Mouse (Mus musculus): ENCODE data around the gene Nacad. TPM values are rescaled to one million over a fixed set of nuclear protein-coding genes. Genes with fewer than 3 reads are reported as not detected.
"Not testable (repeated sequence)": the region's sequence is repeated elsewhere in the genome, so short reads cannot be mapped to it uniquely, and the experiment has no call there.

Gene Nacad
- total RNA-seq (2017), result 0.05 TPM in 1 of 2 replicates, not detected in the other

DNA sequence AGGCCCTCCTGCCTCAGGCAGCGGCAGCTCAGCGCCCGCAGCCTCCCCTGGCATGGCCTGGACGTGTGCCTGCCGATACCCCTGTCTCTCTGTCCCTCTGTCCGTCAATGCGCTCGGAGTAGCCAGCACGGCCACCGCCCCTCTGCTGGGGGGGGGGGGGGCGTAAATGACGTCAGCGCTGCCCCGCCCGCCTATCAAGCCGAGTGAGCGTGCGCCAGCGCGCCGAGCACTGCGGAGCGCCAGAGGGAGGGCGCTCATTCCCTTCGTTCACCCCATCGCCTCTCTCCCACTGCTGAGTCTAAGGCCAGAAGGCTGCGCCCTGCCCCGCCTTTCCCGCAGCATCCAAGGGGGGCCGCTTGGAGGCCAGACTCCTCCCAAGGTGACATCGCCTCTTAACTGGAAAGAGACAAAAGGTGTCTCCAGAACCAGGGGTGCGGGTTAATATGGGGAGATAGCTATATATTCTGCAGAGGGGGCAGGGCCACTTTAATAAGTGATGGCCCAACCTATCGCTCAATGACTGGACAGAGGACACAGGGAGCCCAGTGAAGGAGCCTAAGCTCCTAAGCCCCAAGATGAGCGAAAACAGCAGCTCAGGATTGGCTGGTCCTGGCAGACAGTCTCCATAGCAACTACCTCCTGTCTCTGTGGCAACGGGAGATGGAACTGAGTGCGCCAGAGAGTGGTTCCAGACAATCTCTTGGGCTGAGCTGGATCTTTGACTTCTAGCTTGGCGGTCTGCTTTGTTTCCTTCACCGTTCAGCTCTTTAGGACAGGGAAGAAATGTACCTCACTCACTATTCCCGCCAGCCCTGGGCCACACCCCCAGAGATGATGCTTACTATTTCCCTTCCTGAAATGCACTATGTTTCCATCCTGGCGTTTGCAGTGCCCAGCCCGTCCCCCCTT, at the start of gene Nacad:
TSS of gene Nacad (minus strand) at position 563 of the 909 bp plus-strand sequence.
- peak in 1 of 2 experiments; percentile 23; a peak in 2 of 4 replicates for ATAC-seq (replicated peaks in 1 of 2; ENCODE audit: insufficient read depth in 1 of 2, low FRiP score in 2 of 2, low TSS enrichment in 1 of 2, low read depth in 1 of 2, poor library complexity in 2 of 2, severe bottlenecking in 2 of 2)

DNA sequence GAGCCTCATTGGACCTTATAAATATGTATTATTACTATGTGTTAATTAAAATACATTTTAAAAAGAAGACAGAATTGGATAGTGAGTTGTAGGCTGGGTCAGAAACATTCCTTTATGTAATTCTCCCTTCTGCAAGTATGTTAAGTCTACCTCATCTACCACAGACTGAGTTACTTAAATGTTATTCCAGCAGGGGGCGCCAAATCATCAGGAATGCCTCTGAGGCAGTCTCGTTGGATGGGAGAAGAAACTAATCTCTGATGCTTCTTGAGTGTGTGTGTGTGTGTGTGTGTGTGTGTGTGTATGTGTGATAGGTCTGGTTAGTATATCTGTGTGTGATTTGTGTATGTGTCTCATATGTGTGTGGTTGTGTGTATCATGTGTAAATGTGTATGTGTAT, 49.0 kb upstream of the Nacad start:
- peak; percentile 38 to 59; a peak in 2 of 4 replicates for ATAC-seq (replicated peaks in 1 of 2; ENCODE audit: insufficient read depth in 1 of 2, low FRiP score in 2 of 2, low TSS enrichment in 1 of 2, low read depth in 1 of 2, poor library complexity in 2 of 2, severe bottlenecking in 2 of 2)

DNA sequence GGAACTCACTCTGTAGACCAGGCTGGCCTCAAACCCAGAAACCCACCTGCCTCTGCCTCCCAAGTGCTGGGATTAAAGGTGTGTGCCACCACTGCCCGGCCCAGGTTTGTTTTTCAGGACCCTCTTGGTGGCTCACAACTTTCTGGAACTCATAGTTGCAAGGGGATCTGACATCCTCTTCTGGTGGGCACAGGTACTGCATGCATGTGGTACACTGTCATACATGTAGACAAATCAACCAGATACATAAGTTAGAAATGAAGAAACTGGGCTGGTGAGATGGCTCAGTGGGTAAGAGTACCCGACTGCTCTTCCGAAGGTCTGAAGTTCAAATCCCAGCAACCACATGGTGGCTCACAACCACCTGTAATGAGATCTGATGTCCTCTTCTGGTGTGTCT, 47.1 kb upstream of the Nacad start:
- not testable (repeated sequence) for ATAC-seq (replicated peaks in 1 of 2; ENCODE audit: insufficient read depth in 1 of 2, low FRiP score in 2 of 2, low TSS enrichment in 1 of 2, low read depth in 1 of 2, poor library complexity in 2 of 2, severe bottlenecking in 2 of 2)

DNA sequence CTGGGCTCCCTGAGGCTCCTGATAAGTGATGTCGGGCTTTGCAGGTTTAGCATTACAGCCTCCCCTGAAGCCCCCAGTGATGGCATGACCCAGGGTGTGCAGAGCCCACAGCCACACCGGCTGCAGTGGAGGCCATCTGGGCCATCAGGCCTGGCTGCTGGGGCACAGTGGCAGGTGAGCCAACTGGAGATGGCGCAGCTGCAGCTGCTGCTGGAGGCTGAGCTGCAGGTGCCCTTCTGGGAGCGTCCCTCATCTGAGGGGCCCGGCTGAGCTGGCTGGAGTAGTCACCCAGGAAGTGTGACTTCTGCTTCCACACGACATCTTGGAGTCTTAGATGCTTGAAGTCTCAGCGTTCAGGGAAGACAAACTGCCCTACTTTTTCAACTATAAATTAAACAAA, 44.7 kb upstream of the Nacad start:
- no peak for ATAC-seq (replicated peaks in 1 of 2; ENCODE audit: insufficient read depth in 1 of 2, low FRiP score in 2 of 2, low TSS enrichment in 1 of 2, low read depth in 1 of 2, poor library complexity in 2 of 2, severe bottlenecking in 2 of 2)

DNA sequence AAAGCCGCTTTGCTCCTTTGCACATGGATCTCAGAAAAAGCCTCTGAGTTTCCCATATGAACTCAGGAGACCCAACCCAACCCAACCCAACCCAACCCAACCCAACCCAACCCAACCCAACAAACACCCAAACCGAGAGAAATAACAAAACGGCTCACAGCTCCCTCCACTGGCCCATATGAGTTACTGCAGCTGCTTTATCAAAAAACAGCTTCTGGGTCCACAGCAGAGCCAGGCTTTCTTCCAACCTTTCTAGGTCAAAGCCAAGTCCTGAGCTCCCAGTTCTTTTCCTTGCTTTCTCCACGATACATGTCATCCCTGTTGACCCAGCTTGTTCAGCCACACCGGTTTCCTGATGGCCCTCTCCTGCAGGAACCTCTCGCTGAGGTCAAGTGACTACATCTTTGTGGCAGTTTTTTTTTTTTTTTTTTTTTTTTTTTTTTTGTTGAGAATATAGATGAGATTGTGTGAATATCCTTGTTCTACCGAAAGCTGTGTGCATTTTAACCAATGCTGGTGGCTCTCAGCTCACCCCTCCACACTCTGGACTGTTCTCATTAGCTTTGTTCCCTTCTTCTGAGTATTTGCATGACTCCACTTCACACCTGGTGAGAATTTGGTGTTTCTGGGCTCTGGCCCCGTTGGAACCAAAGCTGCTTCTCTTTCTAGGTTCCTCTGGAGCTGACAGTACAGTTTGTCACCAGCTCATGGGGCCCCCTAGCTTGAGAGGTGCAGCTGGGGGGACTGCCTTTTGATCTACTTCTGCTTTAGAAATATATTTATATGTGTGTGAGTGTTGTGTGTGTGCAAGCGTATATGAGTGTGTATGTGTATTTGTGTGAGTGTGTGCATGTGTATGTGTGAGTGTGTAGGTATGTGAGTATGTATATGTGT, 42.2 kb upstream of the Nacad start:
- ATAC-seq (replicated peaks in 1 of 2; ENCODE audit: insufficient read depth in 1 of 2, low FRiP score in 2 of 2, low TSS enrichment in 1 of 2, low read depth in 1 of 2, poor library complexity in 2 of 2, severe bottlenecking in 2 of 2), result peak; percentile 11 to 49; a peak in 1 of 4 replicates

DNA sequence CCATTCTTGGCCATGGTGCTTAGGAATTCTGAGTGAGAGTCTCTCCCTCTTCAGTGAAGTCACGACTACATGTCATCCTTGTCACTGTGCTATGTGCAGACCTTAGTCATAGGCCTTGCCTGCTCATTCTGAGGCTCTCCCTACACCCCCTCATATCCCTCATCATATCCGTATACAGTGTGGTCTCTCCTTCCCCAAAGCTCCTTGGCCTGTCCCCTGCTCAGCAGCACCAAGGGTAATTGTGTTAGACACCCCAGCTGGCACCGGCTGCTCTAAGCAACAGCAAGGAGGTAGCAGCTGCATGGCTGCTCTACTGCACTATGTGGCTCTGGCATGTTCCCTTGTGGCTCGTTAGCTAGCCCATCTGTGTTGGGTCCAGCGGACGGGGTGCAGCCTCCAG, 38.7 kb upstream of the Nacad start:
- ATAC-seq (replicated peaks in 1 of 2; ENCODE audit: insufficient read depth in 1 of 2, low FRiP score in 2 of 2, low TSS enrichment in 1 of 2, low read depth in 1 of 2, poor library complexity in 2 of 2, severe bottlenecking in 2 of 2), result no peak

DNA sequence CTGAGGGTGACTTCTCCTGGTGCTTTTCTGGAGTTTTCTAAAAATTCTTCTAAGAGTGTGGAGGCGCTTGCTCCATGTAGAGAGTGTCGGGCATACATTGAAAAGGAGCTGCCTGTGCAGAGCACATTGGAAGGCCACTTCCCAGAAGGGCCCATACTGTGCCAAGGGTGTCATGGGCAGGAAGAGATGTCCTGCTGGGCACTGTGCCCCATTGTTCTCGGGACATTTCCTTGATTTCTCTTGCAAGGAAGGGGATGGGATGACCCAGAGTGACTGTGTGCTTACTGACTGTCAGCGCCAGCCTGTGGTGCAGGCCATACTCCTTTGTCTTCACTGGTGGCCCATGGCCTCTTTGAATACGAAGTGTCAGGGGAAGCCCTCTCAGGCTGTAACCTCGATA, 33.2 kb upstream of the Nacad start:
- ATAC-seq (replicated peaks in 1 of 2; ENCODE audit: insufficient read depth in 1 of 2, low FRiP score in 2 of 2, low TSS enrichment in 1 of 2, low read depth in 1 of 2, poor library complexity in 2 of 2, severe bottlenecking in 2 of 2), result no peak

DNA sequence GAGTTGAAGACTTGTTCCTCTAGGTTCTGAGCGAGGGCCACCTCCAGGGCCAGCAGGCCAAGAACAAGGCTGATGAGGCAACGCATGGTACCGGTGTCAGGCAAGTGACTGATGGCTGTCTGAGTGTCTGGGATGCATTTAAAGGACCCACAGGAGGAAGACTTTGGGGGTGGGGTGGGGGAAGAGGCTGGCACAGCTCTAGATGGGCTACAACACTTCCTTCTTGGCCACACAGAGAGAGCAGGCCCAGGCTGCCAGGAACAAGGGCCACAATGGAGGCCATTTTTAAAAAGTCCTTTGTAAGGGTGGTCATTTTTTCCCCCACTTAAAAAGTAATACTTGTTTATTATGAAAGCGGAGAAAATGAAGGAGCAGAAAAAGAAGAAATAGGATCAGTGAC, 32.7 kb upstream of the Nacad start, which contains the start of gene Wap:
TSS of gene Wap (minus strand) at position 101 of the 400 bp plus-strand sequence.
- ATAC-seq (replicated peaks in 1 of 2; ENCODE audit: insufficient read depth in 1 of 2, low FRiP score in 2 of 2, low TSS enrichment in 1 of 2, low read depth in 1 of 2, poor library complexity in 2 of 2, severe bottlenecking in 2 of 2), result no peak

DNA sequence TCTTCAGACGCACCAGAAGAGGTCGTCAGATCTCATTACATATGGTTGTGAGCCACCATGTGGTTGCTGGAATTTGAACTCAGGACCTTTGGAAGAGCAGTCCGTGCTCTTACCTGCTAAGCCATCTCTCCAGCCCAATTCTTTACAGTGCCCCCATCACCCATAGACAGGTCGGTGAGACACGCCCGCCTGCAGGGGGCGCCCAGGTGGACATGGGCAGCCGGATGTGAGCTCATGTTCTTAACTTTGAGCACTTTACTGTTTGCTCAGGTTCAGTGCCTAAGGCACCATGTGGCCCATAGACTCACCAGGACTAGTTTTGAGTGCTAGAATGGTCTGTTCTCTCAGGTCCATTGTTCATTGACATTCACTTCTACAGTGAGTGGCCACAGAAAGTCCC, 30.3 kb upstream of the Nacad start:
- ATAC-seq (replicated peaks in 1 of 2; ENCODE audit: insufficient read depth in 1 of 2, low FRiP score in 2 of 2, low TSS enrichment in 1 of 2, low read depth in 1 of 2, poor library complexity in 2 of 2, severe bottlenecking in 2 of 2), result no peak

DNA sequence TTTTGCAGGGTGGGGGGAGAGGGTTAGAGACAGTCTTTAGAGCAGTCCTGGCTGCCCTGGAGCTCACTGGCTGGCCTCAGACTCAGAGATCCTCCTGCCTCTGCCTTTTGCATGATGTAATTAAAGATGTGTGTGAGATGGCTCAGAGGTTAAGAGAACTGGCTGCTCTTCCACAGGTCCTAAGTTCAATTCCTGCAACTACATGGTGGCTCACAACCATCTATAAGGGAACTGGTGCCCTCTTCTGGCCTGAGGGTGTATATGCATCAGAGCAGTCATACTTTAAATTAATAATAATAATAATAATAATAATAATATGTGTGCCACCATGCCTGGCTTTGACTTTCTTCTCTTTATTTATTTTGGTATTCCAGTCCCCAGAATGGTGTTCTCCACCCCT, 23.8 kb upstream of the Nacad start:
- no peak for ATAC-seq (replicated peaks in 1 of 2; ENCODE audit: insufficient read depth in 1 of 2, low FRiP score in 2 of 2, low TSS enrichment in 1 of 2, low read depth in 1 of 2, poor library complexity in 2 of 2, severe bottlenecking in 2 of 2)

DNA sequence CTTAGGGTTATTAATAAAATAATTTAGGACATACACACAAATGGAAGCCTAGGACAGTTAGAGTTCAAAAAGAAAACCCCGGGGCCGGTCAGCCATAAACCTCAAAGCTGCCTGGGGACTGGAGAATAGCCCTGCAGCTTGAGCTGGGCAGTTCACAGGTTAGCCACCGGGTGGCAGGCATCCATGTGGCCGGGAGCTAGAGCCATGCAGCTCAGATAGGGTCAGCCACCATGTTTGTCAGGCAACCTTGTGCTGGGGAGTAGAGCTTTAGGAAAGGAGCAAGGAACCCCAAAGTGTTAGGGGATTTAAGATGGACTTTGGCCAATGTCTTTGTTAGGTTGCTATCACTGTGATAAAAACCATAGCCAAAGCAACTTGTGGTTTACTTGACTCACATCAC, 22.7 kb upstream of the Nacad start:
- ATAC-seq (replicated peaks in 1 of 2; ENCODE audit: insufficient read depth in 1 of 2, low FRiP score in 2 of 2, low TSS enrichment in 1 of 2, low read depth in 1 of 2, poor library complexity in 2 of 2, severe bottlenecking in 2 of 2), result 0 out of 4 replicates have a peak, but pooled peaks have one; percentile 23 to 25

DNA sequence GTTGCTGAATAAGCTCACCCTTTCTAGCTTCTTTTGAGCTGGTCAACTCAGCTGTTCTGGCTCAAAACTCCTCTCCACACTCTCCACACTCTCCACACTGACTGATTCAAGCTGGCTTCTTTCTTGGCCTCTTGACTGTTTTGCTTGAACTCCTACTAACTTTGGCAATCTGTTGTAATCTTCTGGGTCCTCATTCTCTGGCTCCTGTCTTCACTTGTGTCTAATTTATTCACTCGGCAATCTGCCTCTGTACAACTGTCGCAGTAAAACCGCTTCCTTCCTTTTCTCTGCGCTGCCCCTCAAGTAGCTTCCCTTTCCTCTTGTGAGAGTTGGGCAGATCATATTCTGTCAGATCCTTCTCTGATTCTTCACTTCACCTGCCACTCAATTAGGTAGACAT, 21.9 kb upstream of the Nacad start:
- ATAC-seq (replicated peaks in 1 of 2; ENCODE audit: insufficient read depth in 1 of 2, low FRiP score in 2 of 2, low TSS enrichment in 1 of 2, low read depth in 1 of 2, poor library complexity in 2 of 2, severe bottlenecking in 2 of 2), result peak; percentile 43 to 46; a peak in 3 of 4 replicates

DNA sequence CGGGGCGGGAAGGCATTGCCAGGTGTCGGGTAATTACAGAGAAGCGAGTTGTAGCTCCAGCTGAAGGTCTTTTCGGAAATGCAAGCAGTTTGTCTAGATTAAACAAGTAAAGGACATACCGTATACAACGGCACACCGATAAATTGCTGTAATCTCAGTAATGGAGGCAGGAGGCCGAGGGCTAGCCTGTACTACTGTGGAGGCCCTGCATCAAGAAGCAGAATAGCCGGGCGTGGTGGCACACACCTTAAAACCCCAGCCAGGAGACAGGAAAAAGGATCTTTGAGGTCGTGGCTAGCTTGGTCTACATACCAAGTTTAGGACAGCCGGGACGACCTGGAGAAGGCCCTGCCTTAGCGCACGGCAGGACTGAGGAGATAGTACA, 20.5 kb upstream of the Nacad start:
- ATAC-seq (replicated peaks in 1 of 2; ENCODE audit: insufficient read depth in 1 of 2, low FRiP score in 2 of 2, low TSS enrichment in 1 of 2, low read depth in 1 of 2, poor library complexity in 2 of 2, severe bottlenecking in 2 of 2), result no peak

DNA sequence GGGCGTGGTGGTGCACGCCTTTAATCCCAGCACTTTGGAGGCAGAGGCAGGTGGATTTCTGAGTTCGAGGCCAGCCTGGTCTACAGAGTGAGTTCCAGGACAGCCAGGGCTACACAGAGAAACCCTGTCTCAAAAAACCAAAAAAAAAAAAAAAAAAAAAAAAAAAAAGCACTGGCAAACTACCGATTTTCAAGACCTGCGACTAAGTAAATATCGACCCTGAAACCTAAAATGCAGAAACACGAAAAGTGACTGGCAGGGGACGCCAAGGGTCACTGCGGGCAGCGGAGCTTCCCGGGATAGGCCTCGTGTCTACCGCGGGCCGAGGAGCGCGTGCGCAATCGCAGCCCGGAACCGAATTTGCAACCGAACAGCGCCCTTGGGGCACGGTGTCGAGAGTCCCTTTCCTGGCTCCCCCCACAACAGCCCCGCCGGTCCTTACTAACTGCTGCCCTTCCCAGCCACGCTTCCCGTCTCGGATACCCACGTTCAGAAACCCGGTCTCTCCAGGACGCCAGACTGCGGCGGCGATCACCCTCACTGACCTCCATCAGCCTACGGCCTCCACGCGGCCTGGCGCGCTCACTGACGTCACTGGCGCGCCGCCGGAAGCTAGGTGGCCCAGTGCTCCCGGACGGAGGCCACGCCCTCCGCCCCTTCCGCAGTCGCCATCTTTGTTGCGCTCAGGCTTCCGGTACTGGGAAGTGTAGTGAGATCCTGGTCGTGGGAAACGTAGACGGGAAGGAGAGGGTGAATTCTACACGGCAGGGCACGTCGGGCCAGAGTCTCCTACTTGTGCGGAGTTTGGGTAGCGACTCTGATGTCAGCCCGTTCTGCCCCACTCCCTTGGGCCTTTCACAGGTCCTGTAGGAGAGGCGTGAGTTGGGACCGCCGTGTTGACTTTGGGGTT, 19.9 kb upstream of the Nacad start, which contains the start of gene Tbrg4:
TSS of gene Tbrg4 (minus strand) at position 590 of the 910 bp plus-strand sequence.
- ATAC-seq (replicated peaks in 1 of 2; ENCODE audit: insufficient read depth in 1 of 2, low FRiP score in 2 of 2, low TSS enrichment in 1 of 2, low read depth in 1 of 2, poor library complexity in 2 of 2, severe bottlenecking in 2 of 2), result peak; percentile 79 to 84

DNA sequence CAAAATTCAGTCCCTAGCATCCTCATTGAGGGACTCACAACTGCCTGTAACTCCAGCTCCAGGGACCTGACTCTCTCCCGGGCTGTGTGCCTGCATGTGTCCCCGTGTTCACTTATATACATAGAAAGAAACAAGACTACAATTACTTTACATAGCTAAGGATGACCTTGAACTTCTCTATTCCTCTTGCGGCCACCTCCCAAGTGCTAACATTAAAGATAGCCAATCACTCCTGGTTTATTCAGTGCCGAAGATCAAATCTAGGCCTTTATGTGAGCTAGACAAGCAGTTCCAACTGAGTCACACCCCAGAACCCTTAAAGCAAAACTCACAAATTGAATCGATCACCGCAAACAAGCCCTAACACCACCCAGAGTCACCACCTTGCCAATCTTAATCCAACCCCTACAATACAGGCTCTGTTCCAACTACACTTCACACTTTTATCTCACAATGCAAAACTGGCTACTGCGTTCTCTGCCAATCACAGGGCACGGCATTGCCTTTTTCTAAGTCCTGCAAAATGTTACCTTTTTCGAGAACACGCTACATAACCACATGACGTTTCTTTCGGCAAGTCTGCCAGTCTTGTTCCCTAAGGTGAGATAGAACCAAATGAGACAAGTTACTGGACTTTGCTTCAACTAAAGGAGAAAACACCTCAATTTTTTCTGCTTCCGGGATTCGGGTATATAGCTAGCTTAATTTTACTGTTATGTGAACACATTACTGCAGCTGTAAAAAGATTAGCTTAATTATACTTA, 18.9 kb upstream of the Nacad start:
- ATAC-seq (replicated peaks in 1 of 2; ENCODE audit: insufficient read depth in 1 of 2, low FRiP score in 2 of 2, low TSS enrichment in 1 of 2, low read depth in 1 of 2, poor library complexity in 2 of 2, severe bottlenecking in 2 of 2), result no peak

DNA sequence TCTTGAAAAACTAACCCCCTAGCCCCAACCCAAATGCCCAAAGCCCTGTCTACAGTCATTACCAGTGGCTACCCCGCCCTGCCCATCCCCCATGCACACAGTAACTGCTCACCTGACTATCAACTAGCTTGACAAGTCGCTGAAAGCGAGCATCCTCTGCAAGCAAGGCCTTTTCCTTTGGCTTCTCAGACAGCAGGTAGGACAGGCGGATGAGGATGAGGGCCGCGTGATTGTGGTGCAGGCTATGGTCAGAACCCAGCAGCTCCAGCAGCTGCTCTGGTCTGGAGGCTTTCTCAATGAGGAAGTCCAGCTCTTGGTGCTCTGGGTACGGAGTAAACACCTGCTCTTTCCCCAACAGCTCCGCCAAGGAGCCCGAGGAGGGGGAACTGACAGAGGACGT, 17.9 kb upstream of the Nacad start:
- no peak for ATAC-seq (replicated peaks in 1 of 2; ENCODE audit: insufficient read depth in 1 of 2, low FRiP score in 2 of 2, low TSS enrichment in 1 of 2, low read depth in 1 of 2, poor library complexity in 2 of 2, severe bottlenecking in 2 of 2)

Measured in hematopoietic stem cell, adult 5-6 weeks (primary cell).